Mouse (Mus musculus) lung, adult 10 weeks (tissue): ENCODE data around the gene Rad51d. TPM values are rescaled to one million over a fixed set of nuclear protein-coding genes. Genes with fewer than 3 reads are reported as not detected.

Experiments
- polyA plus RNA-seq: library from polyadenylated mRNA; stranded (reverse); fragments of 350-450 nt; fragmentation: Illumina TruSeq; extraction: RNeasy Lipid Tissue Mini Kit (QIAGEN cat#74804); gene quantifications from one replicate; pipeline ENCODE4 v1.2.3, GENCODE M21; 2014; ENCODE audit warnings: low read depth, low replicate concordance; ENCODE audit not compliant: insufficient read depth

Gene Rad51d
- polyA plus RNA-seq: 6.8 TPM

DNA sequence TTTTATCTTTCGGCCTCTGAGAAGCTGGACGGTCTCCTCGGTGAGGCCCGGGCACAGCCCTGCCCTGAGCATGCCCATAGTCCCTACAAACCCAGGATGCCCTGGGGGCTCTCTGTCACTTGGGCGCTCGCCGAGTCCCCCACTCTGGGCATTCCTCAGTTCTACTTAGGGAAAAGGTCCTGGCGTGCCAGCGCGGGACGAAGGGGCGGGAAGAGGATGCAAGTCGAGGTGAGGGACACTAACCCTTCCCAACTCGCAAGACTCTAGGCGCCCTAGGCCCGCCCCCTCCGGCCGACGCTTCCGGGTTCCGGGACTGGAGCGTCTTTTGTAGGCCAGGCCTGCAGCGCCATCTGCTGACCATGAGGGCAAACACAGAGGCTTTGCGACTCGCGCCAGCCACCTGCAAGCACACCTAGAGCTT, at the start of gene Rad51d:
Gene Rad51d (minus strand): TSS at position 273 of the 421 bp plus-strand sequence.

DNA sequence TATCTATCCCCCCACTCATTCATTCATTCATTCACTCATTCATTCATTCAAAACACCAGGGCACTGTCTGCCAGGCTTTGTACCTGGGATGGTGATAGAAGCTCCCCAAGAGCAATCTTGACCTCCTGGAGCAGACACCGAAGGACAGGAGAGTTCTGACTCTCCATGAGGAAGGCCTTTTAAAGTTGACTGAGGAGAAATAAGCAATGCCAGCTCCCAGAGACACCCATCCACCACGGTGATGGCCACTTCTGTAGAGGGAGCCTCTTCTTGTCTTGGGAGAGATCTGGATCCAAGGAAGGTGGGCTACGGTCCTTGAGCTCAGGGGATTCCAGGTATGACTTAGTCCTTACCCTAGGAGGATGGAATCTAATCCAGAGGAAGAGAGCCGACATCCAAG, 19.8 kb upstream of the Rad51d start, which contains the start of gene Unc45b:
Gene Unc45b (plus strand): TSS at position 301 of the 400 bp plus-strand sequence.

DNA sequence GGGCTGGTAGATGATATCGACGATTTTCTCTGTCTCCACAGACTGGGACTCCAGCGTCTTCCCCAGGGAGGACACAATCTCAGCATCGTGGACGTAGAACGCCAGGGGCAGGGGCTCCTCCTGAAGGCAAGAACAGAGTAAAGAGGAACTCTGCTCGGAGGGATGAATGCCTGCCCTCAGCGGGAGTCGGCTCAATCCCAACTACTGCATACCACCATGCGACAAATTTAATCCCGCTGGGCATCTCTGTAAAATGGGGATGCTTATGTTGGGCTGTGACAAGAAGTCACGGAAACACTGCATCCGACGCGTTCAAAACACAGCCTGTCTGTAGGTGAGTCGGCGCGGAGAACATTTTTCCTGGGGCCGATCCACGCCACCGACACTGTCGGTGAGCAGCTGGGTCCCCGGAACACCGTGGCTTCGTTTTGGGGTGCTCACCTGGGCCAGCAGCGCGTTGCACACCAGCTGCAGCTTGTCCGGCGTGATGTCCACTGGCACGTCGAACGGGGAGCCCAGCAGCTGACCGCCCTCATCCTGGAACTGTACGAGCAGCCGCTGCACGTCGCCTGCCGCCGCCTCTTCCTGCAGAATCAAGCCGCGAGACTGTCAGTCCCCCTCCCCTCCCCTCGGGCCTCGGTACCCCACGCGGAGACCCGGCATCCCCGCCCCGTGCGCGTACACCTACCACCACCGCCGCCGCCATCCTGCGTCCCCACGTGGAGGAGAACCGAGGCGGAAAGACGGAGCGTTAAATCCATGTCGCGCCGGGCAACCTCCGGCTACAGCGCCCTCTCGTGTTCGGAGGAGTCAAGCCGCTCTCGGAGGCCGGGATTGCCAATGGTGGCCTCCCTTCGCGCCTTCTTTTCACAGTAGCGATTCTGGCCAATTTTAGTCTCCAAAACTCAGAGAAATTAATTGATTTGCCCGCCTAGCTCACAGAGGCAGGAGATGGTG, 17.5 kb upstream of the Rad51d start, which contains the start of gene Nle1:
Gene Nle1 (minus strand): TSS at position 761 of the 957 bp plus-strand sequence.

DNA sequence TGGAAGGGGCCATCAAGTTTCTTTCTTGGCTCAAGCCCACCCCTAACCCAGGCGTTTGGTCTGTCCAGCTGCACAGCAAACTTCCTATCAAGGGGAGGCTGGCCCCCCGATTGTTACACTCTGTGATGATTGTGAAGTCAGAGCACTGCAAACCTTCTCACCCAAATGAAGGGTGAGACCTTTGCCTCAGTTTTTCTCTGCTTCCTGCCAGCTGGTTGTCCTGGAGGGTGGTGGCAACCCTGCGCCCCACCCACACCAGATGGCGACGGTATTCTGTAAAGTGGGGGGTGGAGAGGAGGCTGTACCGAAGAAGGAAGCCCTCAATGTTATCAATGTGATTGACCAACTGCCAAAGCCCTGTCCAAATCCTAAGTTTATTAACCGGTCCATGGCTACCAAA, 1.5 kb upstream of the Rad51d start, which contains the start of gene Fndc8:
Gene Fndc8 (plus strand): TSS at position 189 of the 400 bp plus-strand sequence.

DNA sequence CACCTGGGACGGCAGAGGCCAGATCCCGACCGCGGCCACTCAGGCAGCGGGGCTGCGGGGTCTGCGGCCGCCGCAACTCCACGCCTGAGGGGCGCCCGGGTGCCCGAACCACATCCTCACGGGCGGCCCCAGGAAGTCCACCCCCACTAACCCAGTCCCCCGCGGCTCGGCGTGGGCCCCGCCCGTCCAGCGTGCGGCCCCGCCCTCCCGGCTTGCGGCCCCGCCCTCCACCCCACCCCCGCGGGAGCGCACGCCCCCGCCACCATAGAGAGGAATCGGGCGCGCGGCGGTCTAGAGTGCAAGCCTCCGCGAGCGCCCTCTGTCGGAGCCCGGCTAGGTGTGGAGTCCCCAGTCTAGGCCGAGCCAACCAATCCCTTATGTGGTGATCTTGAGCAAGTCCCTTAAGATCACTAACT, 19.4 kb downstream of the Rad51d start, which contains the start of gene Rffl:
Gene Rffl (minus strand): TSS at position 180 of the 416 bp plus-strand sequence.

Other genes starting within 250 kb of the Rad51d start
- 0.21 TPM for gene Cct6b, start 126.3 kb downstream of the Rad51d start, polyA plus RNA-seq
- 11.5 TPM for gene Zfp830, start 126.3 kb downstream of the Rad51d start, polyA plus RNA-seq
- gene Lig3, start 109.5 kb downstream of the Rad51d start, polyA plus RNA-seq: 5.1 TPM
- 5.7 TPM for gene Rffl, start 19.4 kb downstream of the Rad51d start, polyA plus RNA-seq
- not detected for gene Fndc8, start 1.5 kb upstream of the Rad51d start, polyA plus RNA-seq
- gene Nle1, start 17.8 kb upstream of the Rad51d start, polyA plus RNA-seq: 8.2 TPM
- 23.0 TPM for gene Unc45b, start 19.9 kb upstream of the Rad51d start, polyA plus RNA-seq
- gene Slfn5, start 60.7 kb upstream of the Rad51d start, polyA plus RNA-seq: 24.0 TPM
- gene Slfn9, start 101.2 kb upstream of the Rad51d start, polyA plus RNA-seq: 0.55 TPM
- gene Slfn8, start 130.2 kb upstream of the Rad51d start, polyA plus RNA-seq: 2.4 TPM
- 54.1 TPM for gene Slfn2, start 174.5 kb upstream of the Rad51d start, polyA plus RNA-seq
- gene Slfn1, start 226.2 kb upstream of the Rad51d start, polyA plus RNA-seq: 7.4 TPM